Mouse (Mus musculus) layer of hippocampus, adult 11-12 months (tissue): Measurements from ENCODE around the gene Eif2d.
A peak's percentile ranks its signal among the peaks of the same experiment; 100 is the strongest.

Experiments used
- DNase-seq: peaks from one replicate; pipeline ENCODE4 v3.0.0; 2022; ENCODE audit warnings: low spot score

The Eif2d gene

GRCm38 (mm10) chr1:131153018-131153629, at the start of gene Eif2d:
Gene Eif2d, plus strand, starts transcription at chr1:131153181.
- peak; percentile 87 for DNase-seq

GRCm38 (mm10) chr1:131103776-131104424, 49.1 kb upstream of the Eif2d start:
- DNase-seq = no peak

GRCm38 (mm10) chr1:131107575-131108308, 45.2 kb upstream of the Eif2d start:
- no peak for DNase-seq

GRCm38 (mm10) chr1:131110525-131111106, 42.4 kb upstream of the Eif2d start:
- peak; percentile 60 for DNase-seq

- DNase-seq = no peak
Observed at GRCm38 (mm10) chr1:131112576-131112975, 40.4 kb upstream of the Eif2d start.

GRCm38 (mm10) chr1:131115932-131116331, 37.0 kb upstream of the Eif2d start:
- DNase-seq = peak; percentile 67

GRCm38 (mm10) chr1:131116430-131117011, 36.5 kb upstream of the Eif2d start:
- DNase-seq = peak; percentile 80

GRCm38 (mm10) chr1:131118530-131118929, 34.5 kb upstream of the Eif2d start:
- DNase-seq = no peak

GRCm38 (mm10) chr1:131119026-131119425, 34.0 kb upstream of the Eif2d start:
- no peak for DNase-seq

- no peak for DNase-seq
Observed at GRCm38 (mm10) chr1:131121987-131122386, 31.0 kb upstream of the Eif2d start.

- DNase-seq = no peak
Observed at GRCm38 (mm10) chr1:131123522-131124265, 29.3 kb upstream of the Eif2d start.

- peak; percentile 49 for DNase-seq
Observed at GRCm38 (mm10) chr1:131125987-131126744, 26.8 kb upstream of the Eif2d start.

- no peak for DNase-seq
Observed at GRCm38 (mm10) chr1:131134231-131134630, 18.8 kb upstream of the Eif2d start.

- DNase-seq = no peak
Observed at GRCm38 (mm10) chr1:131134942-131135522, 17.9 kb upstream of the Eif2d start.

- DNase-seq = no peak
Observed at GRCm38 (mm10) chr1:131135960-131136629, 16.9 kb upstream of the Eif2d start.

- no peak for DNase-seq
Observed at GRCm38 (mm10) chr1:131137111-131137510, 15.9 kb upstream of the Eif2d start.

GRCm38 (mm10) chr1:131137717-131138118, 15.3 kb upstream of the Eif2d start:
- DNase-seq = no peak

GRCm38 (mm10) chr1:131138191-131139016, 14.6 kb upstream of the Eif2d start, which contains the start of gene Dyrk3:
Gene Dyrk3, minus strand, starts transcription at chr1:131138340.
- DNase-seq = peak; percentile 89
